Mouse (Mus musculus) neural tube, embryonic 15.5 days (tissue): Measurements from ENCODE around the gene Bcat2. TPM values are rescaled to one million over a fixed set of nuclear protein-coding genes. Genes with fewer than 3 reads are reported as not detected.

Source experiments
- ATAC-seq: fragments of 200-750 bp; cut with Nextera tagmentation; 2 replicates; pipeline ENCODE4 v1.8.0; 2017; ENCODE audit warnings: mild to moderate bottlenecking, moderate TSS enrichment, moderate library complexity; ENCODE audit not compliant: low FRiP score
- H3K27ac ChIP-seq: fragments of 300-500 bp; sonication (generic); replicated peaks from 2 replicates; pipeline ENCODE4 v1.5.1; 2015; ENCODE audit warnings: mild to moderate bottlenecking, inconsistent platforms
- H3K27me3 ChIP-seq: fragments of 300-500 bp; sonication (generic); replicated peaks from 2 replicates; pipeline ENCODE4 v1.6.1; 2015; ENCODE audit warnings: inconsistent platforms
- H3K36me3 ChIP-seq: fragments of 300-500 bp; sonication (generic); 2 replicates; pipeline ENCODE4 v1.6.1; 2015; ENCODE audit warnings: inconsistent platforms
- H3K4me1 ChIP-seq: fragments of 300-500 bp; sonication (generic); 2 replicates; pipeline ENCODE4 v1.6.1; 2015; ENCODE audit warnings: inconsistent platforms
- H3K4me2 ChIP-seq: fragments of 300-500 bp; sonication (generic); 2 replicates; pipeline ENCODE4 v1.6.1; 2015; ENCODE audit warnings: inconsistent platforms, mild to moderate bottlenecking, moderate library complexity
- H3K4me3 ChIP-seq: fragments of 300-500 bp; sonication (generic); replicated peaks from 2 replicates; pipeline ENCODE4 v1.5.1; 2015; ENCODE audit warnings: mild to moderate bottlenecking, inconsistent platforms
- H3K9ac ChIP-seq: fragments of 300-500 bp; sonication (generic); replicated peaks from 2 replicates; pipeline ENCODE4 v1.6.1; 2015; ENCODE audit warnings: mild to moderate bottlenecking, inconsistent platforms
- H3K9me3 ChIP-seq: fragments of 300-500 bp; sonication (generic); replicated peaks from 2 replicates; pipeline ENCODE4 v1.6.1; 2016; ENCODE audit warnings: inconsistent platforms
- WGBS: fragments of 180-500 bp; shearing (Covaris S2); methylation state at CpG from one replicate; pipeline ENCODE4 v1.1.7; 2015; ENCODE audit warnings: mixed read lengths; 5-methylcytosine and 5-hydroxymethylcytosine counted together
- polyA plus RNA-seq: library from polyadenylated mRNA; unstranded; fragments of >200 nt; fragmentation: Nextera tagmentation; extraction: Ambion mirVana; gene quantifications from 2 replicates; pipeline ENCODE4 v1.2.1, GENCODE M21; 2015

Gene Bcat2
- polyA plus RNA-seq, 1 experiment from 2014 or later: 25.4 TPM

DNA sequence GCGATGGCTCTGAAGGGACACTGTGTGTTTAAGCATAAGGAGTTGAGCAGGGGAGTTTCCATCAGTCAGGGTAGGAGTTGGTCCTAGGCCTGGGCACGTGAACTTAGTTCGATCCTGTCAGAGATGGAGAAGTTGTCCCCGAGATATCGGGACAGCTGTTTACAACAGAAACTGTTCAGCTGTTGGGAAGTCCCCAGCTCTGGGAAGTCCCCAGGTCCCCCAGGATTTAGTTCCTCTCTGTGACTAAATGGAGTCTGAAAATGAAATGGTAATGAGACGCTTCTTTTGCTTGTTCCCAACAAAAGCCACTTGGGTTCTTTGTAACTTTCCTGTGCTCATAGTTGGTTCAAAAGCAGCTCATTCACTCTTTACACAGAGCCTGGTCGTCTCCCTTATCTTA lies 21.9 kb downstream of the Bcat2 start:
- Histone ChIP-seq H3K36me3 (no peaks in the 10 kb centered on the region), H3K9ac (no peak overlapping the region), H3K27me3 (no peaks in the 10 kb centered on the region), H3K4me3 (no peak overlapping the region), H3K9me3 (no peaks in the 10 kb centered on the region), H3K4me1 (peaks cover 13% of the 10 kb centered on the region), H3K27ac (no peak overlapping the region), H3K4me2 (no peak overlapping the region)
- no peak for ATAC-seq
- WGBS: 80% methylated on average over 7 of the region's 7 CpGs

DNA sequence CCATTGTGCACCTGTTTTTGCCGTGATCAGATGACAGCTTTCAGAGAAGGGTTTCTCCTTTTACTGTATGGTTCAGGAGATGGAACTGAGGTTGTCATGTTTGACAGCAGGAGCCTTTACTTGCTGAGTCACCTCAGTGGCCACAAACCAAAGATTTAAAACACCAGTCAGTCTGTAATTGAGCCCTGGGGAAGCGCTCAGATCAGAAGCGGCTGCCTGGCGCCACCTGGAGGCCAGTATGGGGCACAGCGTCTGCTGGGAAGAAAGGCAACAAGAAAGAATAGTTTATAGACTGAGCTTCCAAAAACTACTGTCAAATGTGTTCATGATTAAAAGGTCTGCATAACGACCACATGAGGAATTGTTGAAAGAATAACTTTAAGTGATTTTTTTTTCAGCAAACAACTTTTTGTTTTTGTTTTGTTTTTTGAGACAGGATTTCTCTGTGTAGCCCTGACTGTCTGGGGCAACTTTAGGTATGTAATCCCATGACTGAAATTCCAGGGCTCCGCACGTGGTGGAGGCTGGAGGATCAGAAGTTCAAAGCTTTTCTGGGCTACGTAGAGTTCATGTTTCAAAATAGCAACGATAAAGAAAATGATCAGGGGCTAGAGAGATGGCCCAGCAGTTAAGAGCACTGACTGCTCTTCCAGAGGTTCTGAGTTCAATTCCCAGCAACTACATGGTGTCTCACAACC lies 23.3 kb downstream of the Bcat2 start:
- no peak for ATAC-seq
- 29% methylated on average over 10 of the region's 10 CpGs for WGBS

DNA sequence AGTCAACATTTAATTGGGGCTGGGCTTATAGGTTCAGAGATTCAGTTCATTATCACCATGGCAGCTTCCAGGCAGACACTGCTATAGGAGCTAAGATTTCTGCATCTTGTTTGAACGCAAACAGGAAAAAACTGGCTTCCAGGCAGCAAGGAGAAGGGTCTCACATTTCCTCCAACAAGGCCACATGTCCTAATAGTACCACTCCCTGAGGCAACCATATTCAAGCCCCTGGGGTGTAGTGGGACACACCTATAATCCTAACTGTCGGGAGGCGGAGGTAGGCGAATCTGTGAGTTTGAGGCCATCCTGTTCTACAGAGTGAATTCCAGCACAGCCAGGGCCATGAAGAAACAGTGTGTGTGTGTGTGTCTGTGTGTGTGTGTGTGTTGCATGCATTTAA lies 25.2 kb downstream of the Bcat2 start:
- H3K4me2 ChIP-seq: no peak overlapping the region
- H3K27me3 ChIP-seq: no peaks in the 10 kb centered on the region
- 89% methylated on average over 4 of the region's 4 CpGs for WGBS
- no peak overlapping the region for H3K27ac ChIP-seq
- no peak overlapping the region for H3K4me3 ChIP-seq
- H3K9ac ChIP-seq: no peak overlapping the region
- H3K9me3 ChIP-seq: no peaks in the 10 kb centered on the region
- no peak for ATAC-seq
- H3K36me3 ChIP-seq: no peaks in the 10 kb centered on the region
- no peaks in the 10 kb centered on the region for H3K4me1 ChIP-seq

More for the DNA sequence above, 23.3 kb downstream of the Bcat2 start:
- peaks cover 11% of the 10 kb centered on the region for H3K4me1 ChIP-seq
- H3K27me3 ChIP-seq: no peaks in the 10 kb centered on the region
- no peak overlapping the region for H3K4me3 ChIP-seq
- H3K27ac ChIP-seq: no peak overlapping the region
- no peaks in the 10 kb centered on the region for H3K9me3 ChIP-seq
- no peak overlapping the region for H3K4me2 ChIP-seq
- no peak overlapping the region for H3K9ac ChIP-seq
- no peaks in the 10 kb centered on the region for H3K36me3 ChIP-seq

DNA sequence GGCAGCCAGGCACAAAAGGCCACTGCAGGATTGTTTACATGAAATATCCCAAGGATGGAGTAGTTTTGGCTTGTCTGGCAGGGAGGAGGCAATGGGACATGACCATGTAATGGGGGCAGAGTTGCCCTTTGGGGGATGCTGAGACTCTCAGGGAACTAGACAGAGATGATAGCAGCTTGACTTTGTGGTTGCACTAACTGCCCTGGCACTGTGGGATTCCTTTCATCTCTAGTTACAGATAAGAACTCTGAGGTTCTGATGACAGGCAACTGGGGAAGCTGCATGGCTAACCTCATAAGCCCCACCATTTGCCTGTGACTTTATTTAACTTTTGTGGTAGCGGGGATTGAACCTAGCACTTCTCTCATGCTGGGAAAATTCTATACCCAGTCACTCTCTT lies 26.2 kb downstream of the Bcat2 start:
- no peak overlapping the region for H3K27ac ChIP-seq
- H3K27me3 ChIP-seq: no peaks in the 10 kb centered on the region
- no peaks in the 10 kb centered on the region for H3K9me3 ChIP-seq
- no peak overlapping the region for H3K4me2 ChIP-seq
- no peaks in the 10 kb centered on the region for H3K36me3 ChIP-seq
- 88% methylated on average over 1 of the region's 1 CpGs for WGBS
- ATAC-seq: no peak
- H3K9ac ChIP-seq: no peak overlapping the region
- H3K4me1 ChIP-seq: no peaks in the 10 kb centered on the region
- no peak overlapping the region for H3K4me3 ChIP-seq

DNA sequence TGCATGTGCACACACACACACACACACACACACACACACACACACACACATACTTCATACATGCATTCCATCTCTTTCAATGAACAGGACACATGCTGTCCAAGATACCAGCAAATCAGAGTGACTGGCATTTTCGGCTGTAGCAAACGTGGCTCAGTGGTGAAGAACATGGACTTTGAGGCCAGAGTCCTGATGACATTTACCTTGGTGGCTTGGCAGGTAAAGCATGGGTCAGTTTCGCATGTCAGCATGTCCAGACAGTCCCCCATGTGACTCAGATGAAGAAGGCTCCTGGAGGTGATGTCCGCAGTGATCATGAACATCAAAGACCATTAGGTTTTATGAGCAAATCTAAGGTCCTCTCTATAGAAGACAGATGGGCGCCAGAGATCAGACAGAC lies 27.1 kb downstream of the Bcat2 start:
- H3K4me1 ChIP-seq: no peaks in the 10 kb centered on the region
- no peaks in the 10 kb centered on the region for H3K9me3 ChIP-seq
- no peak for ATAC-seq
- H3K27me3 ChIP-seq: no peaks in the 10 kb centered on the region
- no peak overlapping the region for H3K4me3 ChIP-seq
- no peak overlapping the region for H3K27ac ChIP-seq
- no peaks in the 10 kb centered on the region for H3K36me3 ChIP-seq
- WGBS: 86% methylated on average over 5 of the region's 5 CpGs
- H3K4me2 ChIP-seq: no peak overlapping the region
- H3K9ac ChIP-seq: no peak overlapping the region

DNA sequence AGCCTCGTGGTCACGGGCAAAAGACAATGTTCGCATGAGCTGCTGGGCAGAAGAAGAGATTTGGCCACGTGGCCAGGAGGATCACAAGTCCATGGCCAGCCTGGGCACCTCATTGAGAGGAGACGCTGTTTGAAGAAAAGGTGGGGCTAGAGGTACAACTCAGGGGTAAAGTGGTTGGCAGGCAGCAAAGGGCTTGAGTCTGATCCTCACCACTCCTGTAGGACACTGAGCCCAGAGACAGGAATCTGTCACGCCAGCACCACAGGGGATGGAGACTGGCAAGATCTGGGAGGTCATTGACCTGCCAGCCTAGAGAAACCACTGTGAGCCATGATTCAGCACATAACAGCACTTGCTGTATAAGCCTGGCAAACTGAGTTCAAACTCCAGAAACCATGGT lies 27.6 kb downstream of the Bcat2 start:
- no peak overlapping the region for H3K4me3 ChIP-seq
- 92% methylated on average over 6 of the region's 6 CpGs for WGBS
- no peaks in the 10 kb centered on the region for H3K36me3 ChIP-seq
- H3K27ac ChIP-seq: no peak overlapping the region
- H3K4me2 ChIP-seq: no peak overlapping the region
- no peaks in the 10 kb centered on the region for H3K4me1 ChIP-seq
- ATAC-seq: no peak
- H3K27me3 ChIP-seq: no peaks in the 10 kb centered on the region
- H3K9me3 ChIP-seq: no peaks in the 10 kb centered on the region
- H3K9ac ChIP-seq: no peak overlapping the region

DNA sequence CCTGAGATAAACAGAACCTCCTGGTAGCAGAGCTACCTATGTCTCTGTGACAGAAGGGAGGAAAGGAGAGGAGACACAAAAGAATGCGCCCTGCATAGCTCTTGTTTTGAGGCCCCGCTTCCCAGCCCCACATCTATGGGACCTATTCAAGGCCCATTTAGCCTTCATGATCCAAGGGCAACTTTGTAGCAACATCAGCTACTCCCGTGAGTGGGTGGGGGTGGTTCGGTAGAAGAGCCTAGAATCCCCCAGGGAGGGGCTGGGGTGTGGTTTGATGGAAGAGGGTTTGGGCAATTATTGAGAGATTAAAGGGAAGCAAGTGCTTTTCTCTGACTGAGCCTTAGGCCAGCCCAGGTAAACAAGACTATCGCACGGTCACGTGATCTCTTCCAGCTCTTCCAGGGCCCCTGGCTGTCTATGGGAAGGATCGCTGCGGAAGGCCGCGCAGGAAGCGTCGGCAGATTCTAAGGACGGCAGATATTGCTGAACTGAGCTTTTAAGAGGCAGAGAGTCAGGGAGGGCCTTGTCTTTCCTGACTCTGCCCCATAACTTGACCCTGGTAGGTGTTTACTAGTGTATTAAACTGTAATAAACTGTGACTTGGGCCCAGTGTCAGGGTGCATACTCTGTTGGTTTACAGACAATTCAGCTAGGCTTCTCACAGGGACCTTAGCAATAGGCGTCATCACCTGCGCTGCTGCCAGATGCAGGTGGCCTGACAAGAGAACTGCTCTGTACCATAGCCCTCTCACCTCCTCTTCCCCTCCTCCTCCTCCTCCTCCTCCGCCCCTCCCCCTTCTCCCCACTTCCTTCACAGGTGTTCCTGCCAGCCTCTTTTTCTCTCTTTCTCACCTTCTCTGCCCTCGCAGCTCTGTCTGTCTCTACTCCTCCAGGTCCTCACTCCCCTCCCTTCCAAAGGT lies 29.3 kb downstream of the Bcat2 start:
- no peak overlapping the region for H3K9ac ChIP-seq
- no peak for ATAC-seq
- WGBS: 49% methylated on average over 18 of the region's 18 CpGs

DNA sequence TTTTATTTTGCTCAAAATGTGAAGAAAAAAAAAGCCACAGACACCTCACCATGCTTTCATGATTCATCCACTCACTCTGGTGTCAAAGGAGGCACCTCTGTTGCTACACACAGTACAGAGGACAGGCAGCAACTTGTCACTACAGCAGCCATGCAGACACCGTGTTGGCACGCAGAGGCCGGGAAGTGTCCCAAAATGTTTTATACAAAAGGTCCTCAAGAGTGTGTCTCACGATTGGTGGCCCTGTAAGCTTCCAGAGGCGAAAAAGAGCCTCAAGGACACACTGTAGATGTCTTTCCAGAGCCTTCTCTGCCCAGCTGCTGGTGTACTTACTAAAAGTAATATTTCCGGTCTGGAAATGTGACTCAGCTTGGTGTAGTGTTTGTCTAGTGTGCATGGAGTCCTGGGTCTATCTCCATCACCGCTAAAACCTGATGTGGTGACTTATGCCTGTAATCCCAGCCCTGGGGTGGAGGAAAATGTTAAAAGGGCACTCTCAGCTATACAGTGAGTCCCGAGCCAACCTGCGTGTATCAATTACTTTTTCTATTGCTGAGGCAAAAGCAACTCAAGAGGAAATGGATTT lies 35.8 kb downstream of the Bcat2 start:
- no peaks in the 10 kb centered on the region for H3K4me1 ChIP-seq
- H3K36me3 ChIP-seq: no peaks in the 10 kb centered on the region
- no peak overlapping the region for H3K4me2 ChIP-seq
- H3K27ac ChIP-seq: no peak overlapping the region
- H3K4me3 ChIP-seq: no peak overlapping the region
- H3K27me3 ChIP-seq: no peaks in the 10 kb centered on the region
- no peak overlapping the region for H3K9ac ChIP-seq
- ATAC-seq: no peak
- WGBS: 85% methylated on average over 9 of the region's 9 CpGs
- no peaks in the 10 kb centered on the region for H3K9me3 ChIP-seq

More for the DNA sequence above, 29.3 kb downstream of the Bcat2 start:
- no peak overlapping the region for H3K4me2 ChIP-seq
- H3K27me3 ChIP-seq: no peaks in the 10 kb centered on the region
- no peaks in the 10 kb centered on the region for H3K36me3 ChIP-seq
- H3K4me1 ChIP-seq: no peaks in the 10 kb centered on the region
- no peak overlapping the region for H3K27ac ChIP-seq
- H3K9me3 ChIP-seq: no peaks in the 10 kb centered on the region
- H3K4me3 ChIP-seq: no peak overlapping the region

DNA sequence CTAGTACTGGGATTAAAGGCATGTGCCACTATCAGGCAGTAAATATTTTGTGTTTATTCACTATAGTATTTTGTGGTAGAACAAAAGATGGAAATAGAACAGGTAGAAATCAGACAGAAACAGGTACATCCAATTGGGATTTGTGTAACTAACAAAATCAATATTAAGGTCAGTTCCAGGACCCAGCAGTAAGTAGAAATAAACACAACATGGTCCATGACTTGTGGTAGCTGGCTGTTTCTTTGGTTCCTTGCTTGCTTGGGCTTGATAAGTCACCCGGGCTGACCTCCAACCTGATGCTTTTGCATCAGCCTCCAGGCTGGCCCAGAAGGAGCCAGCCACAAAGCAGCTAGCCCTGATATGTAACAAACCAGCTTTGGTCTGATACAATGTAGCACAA lies 39.6 kb downstream of the Bcat2 start:
- no peak overlapping the region for H3K27ac ChIP-seq
- H3K4me1 ChIP-seq: no peaks in the 10 kb centered on the region
- ATAC-seq: no peak
- H3K36me3 ChIP-seq: no peaks in the 10 kb centered on the region
- H3K9ac ChIP-seq: no peak overlapping the region
- H3K4me2 ChIP-seq: no peak overlapping the region
- H3K4me3 ChIP-seq: no peak overlapping the region
- no peaks in the 10 kb centered on the region for H3K27me3 ChIP-seq
- 70% methylated on average over 1 of the region's 1 CpGs for WGBS
- no peaks in the 10 kb centered on the region for H3K9me3 ChIP-seq

DNA sequence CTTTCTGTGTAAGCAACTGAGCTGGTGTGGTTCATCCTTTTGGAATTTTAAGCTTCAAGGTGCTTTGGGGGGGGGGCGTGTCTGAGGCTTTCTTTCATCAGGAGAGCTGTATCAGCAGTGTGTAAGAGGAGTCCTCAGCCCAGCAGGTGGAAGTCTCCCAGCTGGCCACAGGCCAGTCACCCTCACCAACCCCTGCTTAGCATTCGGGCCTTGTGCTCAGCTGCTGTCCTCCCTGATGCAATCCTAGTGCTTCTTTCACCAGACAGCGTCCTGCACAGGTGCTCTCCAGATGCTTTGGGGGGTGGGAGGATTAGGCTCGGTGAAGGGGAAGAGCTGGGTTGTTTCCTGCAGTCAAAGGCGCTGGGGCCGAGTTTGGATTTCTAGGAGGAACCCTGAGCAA lies 46.3 kb downstream of the Bcat2 start:
- Histone ChIP-seq H3K4me2 (no peak overlapping the region), H3K27ac (no peak overlapping the region), H3K9me3 (no peaks in the 10 kb centered on the region), H3K36me3 (no peaks in the 10 kb centered on the region), H3K9ac (no peak overlapping the region), H3K4me1 (peaks cover 7% of the 10 kb centered on the region), H3K27me3 (peaks cover 39% of the 10 kb centered on the region), H3K4me3 (no peak overlapping the region)
- no peak for ATAC-seq
- WGBS: 36% methylated on average over 6 of the region's 6 CpGs

DNA sequence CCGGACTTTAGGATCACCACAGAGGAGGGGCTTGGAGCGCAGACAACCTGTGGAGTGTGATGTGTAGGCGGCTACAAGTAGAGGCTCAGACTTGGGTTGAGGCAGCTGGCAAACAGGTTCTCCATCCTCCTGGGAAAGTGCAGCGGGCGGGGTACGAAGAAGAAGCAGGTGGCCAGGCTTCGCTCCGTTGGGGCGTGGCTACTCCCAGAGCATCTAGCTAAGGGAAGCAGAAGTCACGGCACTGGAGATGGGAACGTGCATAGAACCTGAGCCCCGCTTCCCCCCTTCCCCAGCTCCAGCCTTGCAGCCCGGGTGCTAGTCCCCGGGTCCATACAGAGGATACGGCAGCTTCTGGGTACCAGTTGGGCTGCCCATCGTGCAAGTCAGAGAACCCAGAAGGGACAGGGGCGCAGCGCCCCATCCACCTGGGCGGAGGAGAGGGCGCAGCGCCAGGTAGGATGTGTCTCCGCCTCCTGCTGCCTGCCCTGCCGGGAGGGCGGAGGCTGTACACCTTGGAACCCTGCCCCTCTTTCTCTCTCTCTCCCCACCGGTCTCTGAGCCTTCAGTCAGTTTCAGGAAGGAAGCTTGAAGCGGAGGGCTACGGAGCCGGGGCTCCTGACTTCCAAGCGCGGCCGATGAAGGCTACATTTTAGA lies 47.2 kb downstream of the Bcat2 start, which contains the start of gene Fut1:
Gene Fut1, plus strand, starts transcription at position 248 of the 654 bp plus-strand sequence.
- no peak within 1 kb of the TSS for H3K9ac ChIP-seq
- no peak for ATAC-seq
- WGBS: 7% methylated on average over 31 of the region's 31 CpGs
- peaks cover 39% of the 10 kb centered on the region for H3K27me3 ChIP-seq
- no peaks in the 10 kb centered on the region for H3K36me3 ChIP-seq
- peaks cover 7% of the 10 kb centered on the region for H3K4me1 ChIP-seq
- H3K4me3 ChIP-seq: peak within 1 kb of the TSS; percentile 17
- peak within 1 kb of the TSS; percentile 47 for H3K4me2 ChIP-seq
- no peaks in the 10 kb centered on the region for H3K9me3 ChIP-seq
- no peak within 1 kb of the TSS for H3K27ac ChIP-seq
